Mouse (Mus musculus) midbrain, embryonic 15.5 days (tissue): ENCODE measurements around the gene Fgr. TPM values are rescaled to one million over a fixed set of nuclear protein-coding genes. Genes with fewer than 3 reads are reported as not detected.

Source experiments
- ATAC-seq: fragments of 200-750 bp; cut with Nextera tagmentation; replicated peaks from 2 replicates; pipeline ENCODE4 v1.8.0; 2017; ENCODE audit warnings: moderate TSS enrichment
- H3K27ac ChIP-seq: fragments of 300-500 bp; sonication (generic); 2 replicates; pipeline ENCODE4 v1.5.1; 2015; ENCODE audit warnings: mild to moderate bottlenecking, inconsistent platforms
- H3K27me3 ChIP-seq: fragments of 300-500 bp; sonication (generic); replicated peaks from 2 replicates; pipeline ENCODE4 v1.6.1; 2015; ENCODE audit warnings: inconsistent platforms
- H3K36me3 ChIP-seq: fragments of 300-500 bp; sonication (generic); replicated peaks from 2 replicates; pipeline ENCODE4 v1.6.1; 2015; ENCODE audit warnings: inconsistent platforms
- H3K4me1 ChIP-seq: fragments of 300-500 bp; sonication (generic); 2 replicates; pipeline ENCODE4 v1.6.1; 2015; ENCODE audit warnings: inconsistent platforms
- H3K4me2 ChIP-seq: fragments of 300-500 bp; sonication (generic); 2 replicates; pipeline ENCODE4 v1.6.1; 2015; ENCODE audit warnings: inconsistent platforms, mild to moderate bottlenecking, moderate library complexity
- H3K4me3 ChIP-seq: fragments of 300-500 bp; sonication (generic); 2 replicates; pipeline ENCODE4 v1.5.1; 2015; ENCODE audit warnings: mild to moderate bottlenecking, inconsistent platforms
- H3K9ac ChIP-seq: fragments of 300-500 bp; sonication (generic); 2 replicates; pipeline ENCODE4 v1.6.1; 2015; ENCODE audit warnings: mild to moderate bottlenecking, inconsistent platforms
- H3K9me3 ChIP-seq: fragments of 300-500 bp; sonication (generic); 2 replicates; pipeline ENCODE4 v1.6.1; 2016; ENCODE audit warnings: inconsistent platforms
- WGBS: fragments of 180-500 bp; shearing (Covaris S2); methylation state at CpG from one replicate; pipeline ENCODE4 v1.1.7; 2015; ENCODE audit warnings: mixed read lengths; 5-methylcytosine and 5-hydroxymethylcytosine counted together
- polyA plus RNA-seq: library from polyadenylated mRNA; unstranded; fragments of >200 nt; fragmentation: Nextera tagmentation; extraction: Ambion mirVana; gene quantifications from 2 replicates; pipeline ENCODE4 v1.2.1, GENCODE M21; 2015

Gene Fgr
- polyA plus RNA-seq, 1 experiment from 2014 or later: 0.06 TPM

- Histone ChIP-seq H3K4me2 (no peak overlapping the region), H3K4me3 (no peak overlapping the region), H3K4me1 (peaks cover 29% of the 10 kb centered on the region), H3K36me3 (no peaks in the 10 kb centered on the region), H3K9ac (no peak overlapping the region), H3K27ac (no peak overlapping the region), H3K9me3 (no peaks in the 10 kb centered on the region), H3K27me3 (peaks cover 9% of the 10 kb centered on the region; the same call in 1 of the 2 replicates)
- 46% methylated on average over 5 of the region's 5 CpGs for WGBS
- ATAC-seq: no peak
These were observed 3.7 kb downstream of the Fgr start for GRCm38 (mm10) chr4:132977597-132977996.

GRCm38 (mm10) chr4:132979186-132979585 is 5.3 kb downstream of the Fgr start:
- Histone ChIP-seq H3K27me3 (peaks cover 1% of the 10 kb centered on the region; the same call in 1 of the 2 replicates), H3K4me2 (no peak overlapping the region), H3K4me3 (no peak overlapping the region), H3K4me1 (peaks cover 24% of the 10 kb centered on the region), H3K9me3 (no peaks in the 10 kb centered on the region), H3K36me3 (no peaks in the 10 kb centered on the region), H3K27ac (no peak overlapping the region), H3K9ac (no peak overlapping the region)
- no peak for ATAC-seq
- 70% methylated on average over 2 of the region's 2 CpGs for WGBS

GRCm38 (mm10) chr4:132981621-132982020 is 7.7 kb downstream of the Fgr start:
- Histone ChIP-seq H3K36me3 (no peaks in the 10 kb centered on the region), H3K27me3 (no peaks in the 10 kb centered on the region), H3K9ac (no peak overlapping the region), H3K4me1 (peaks cover 8% of the 10 kb centered on the region), H3K27ac (no peak overlapping the region), H3K4me2 (no peak overlapping the region), H3K4me3 (no peak overlapping the region), H3K9me3 (no peaks in the 10 kb centered on the region)
- 76% methylated on average over 6 of the region's 6 CpGs for WGBS
- ATAC-seq: no peak

GRCm38 (mm10) chr4:132982999-132983398 is 9.1 kb downstream of the Fgr start:
- Histone ChIP-seq H3K4me1 (peaks cover 8% of the 10 kb centered on the region), H3K4me2 (no peak overlapping the region), H3K9me3 (no peaks in the 10 kb centered on the region), H3K4me3 (no peak overlapping the region), H3K27ac (no peak overlapping the region), H3K27me3 (no peaks in the 10 kb centered on the region), H3K36me3 (no peaks in the 10 kb centered on the region), H3K9ac (no peak overlapping the region)
- 80% methylated on average over 6 of the region's 6 CpGs for WGBS
- no peak for ATAC-seq

GRCm38 (mm10) chr4:132983664-132984512 is 10.0 kb downstream of the Fgr start:
- ATAC-seq: peak; percentile 87
- Histone ChIP-seq H3K36me3 (no peaks in the 10 kb centered on the region), H3K27me3 (no peaks in the 10 kb centered on the region), H3K4me2 (no peak overlapping the region), H3K4me3 (no peak overlapping the region), H3K27ac (peak overlapping the region; percentile 83), H3K9me3 (no peaks in the 10 kb centered on the region), H3K9ac (no peak overlapping the region), H3K4me1 (peaks cover 8% of the 10 kb centered on the region)
- 39% methylated on average over 7 of the region's 7 CpGs for WGBS

GRCm38 (mm10) chr4:132988581-132989355 is 14.9 kb downstream of the Fgr start:
- Histone ChIP-seq H3K9ac (no peak overlapping the region), H3K36me3 (no peaks in the 10 kb centered on the region), H3K27me3 (no peaks in the 10 kb centered on the region), H3K4me3 (no peak overlapping the region), H3K4me1 (peaks cover 6% of the 10 kb centered on the region), H3K27ac (no peak overlapping the region), H3K4me2 (no peak overlapping the region), H3K9me3 (no peaks in the 10 kb centered on the region)
- ATAC-seq: no peak
- WGBS: 89% methylated on average over 6 of the region's 6 CpGs

- Histone ChIP-seq H3K36me3 (no peaks in the 10 kb centered on the region), H3K9ac (no peak overlapping the region), H3K27me3 (no peaks in the 10 kb centered on the region), H3K4me1 (no peaks in the 10 kb centered on the region), H3K27ac (no peak overlapping the region), H3K4me3 (no peak overlapping the region), H3K4me2 (no peak overlapping the region), H3K9me3 (no peaks in the 10 kb centered on the region)
- ATAC-seq: no peak
- WGBS: 70% methylated on average over 4 of the region's 4 CpGs
These were observed 19.7 kb downstream of the Fgr start for GRCm38 (mm10) chr4:132993553-132993952.

- H3K4me2 ChIP-seq: no peak overlapping the region
- H3K9me3 ChIP-seq: no peaks in the 10 kb centered on the region
- no peak overlapping the region for H3K27ac ChIP-seq
- H3K4me1 ChIP-seq: peaks cover under 1% of the 10 kb centered on the region; the same call in 1 of the 2 replicates
- H3K36me3 ChIP-seq: no peaks in the 10 kb centered on the region
- no peak overlapping the region for H3K4me3 ChIP-seq
- WGBS: 50% methylated on average over 14 of the region's 14 CpGs
- H3K27me3 ChIP-seq: no peaks in the 10 kb centered on the region
- no peak overlapping the region for H3K9ac ChIP-seq
- ATAC-seq: no peak
These were observed 23.8 kb downstream of the Fgr start for GRCm38 (mm10) chr4:132997469-132998237.

GRCm38 (mm10) chr4:133002896-133003295 is 29.0 kb downstream of the Fgr start:
- Histone ChIP-seq H3K36me3 (no peaks in the 10 kb centered on the region), H3K27ac (peak overlapping the region; percentile 52; the same call in 1 of the 2 replicates), H3K9ac (no peak overlapping the region), H3K27me3 (no peaks in the 10 kb centered on the region), H3K4me3 (no peak overlapping the region), H3K4me1 (peaks cover 14% of the 10 kb centered on the region), H3K4me2 (no peak overlapping the region), H3K9me3 (no peaks in the 10 kb centered on the region)
- 25% methylated on average over 10 of the region's 10 CpGs for WGBS
- no peak for ATAC-seq

- WGBS: 28% methylated on average over 21 of the region's 21 CpGs
- H3K9ac ChIP-seq: no peak overlapping the region
- peak overlapping the region; percentile 52; the same call in 1 of the 2 replicates for H3K27ac ChIP-seq
- no peaks in the 10 kb centered on the region for H3K27me3 ChIP-seq
- no peaks in the 10 kb centered on the region for H3K36me3 ChIP-seq
- peaks cover 14% of the 10 kb centered on the region for H3K4me1 ChIP-seq
- no peak overlapping the region for H3K4me2 ChIP-seq
- ATAC-seq: no peak
- H3K9me3 ChIP-seq: no peaks in the 10 kb centered on the region
- no peak overlapping the region for H3K4me3 ChIP-seq
These were observed 29.6 kb downstream of the Fgr start for GRCm38 (mm10) chr4:133003316-133004018.

- Histone ChIP-seq H3K27ac (no peak overlapping the region), H3K27me3 (0 out of 2 replicates have a peak, but pooled peaks cover 7% of the 10 kb centered on the region), H3K4me3 (no peak overlapping the region), H3K4me2 (no peak overlapping the region), H3K9me3 (no peaks in the 10 kb centered on the region), H3K36me3 (no peaks in the 10 kb centered on the region), H3K9ac (no peak overlapping the region), H3K4me1 (peaks cover 14% of the 10 kb centered on the region)
- 4% methylated on average over 3 of the region's 3 CpGs for WGBS
- ATAC-seq: no peak
These were observed 31.3 kb downstream of the Fgr start for GRCm38 (mm10) chr4:133005233-133005632.
